Mouse (Mus musculus): ENCODE results near the gene Entpd2.

Entpd2 gene

DNA sequence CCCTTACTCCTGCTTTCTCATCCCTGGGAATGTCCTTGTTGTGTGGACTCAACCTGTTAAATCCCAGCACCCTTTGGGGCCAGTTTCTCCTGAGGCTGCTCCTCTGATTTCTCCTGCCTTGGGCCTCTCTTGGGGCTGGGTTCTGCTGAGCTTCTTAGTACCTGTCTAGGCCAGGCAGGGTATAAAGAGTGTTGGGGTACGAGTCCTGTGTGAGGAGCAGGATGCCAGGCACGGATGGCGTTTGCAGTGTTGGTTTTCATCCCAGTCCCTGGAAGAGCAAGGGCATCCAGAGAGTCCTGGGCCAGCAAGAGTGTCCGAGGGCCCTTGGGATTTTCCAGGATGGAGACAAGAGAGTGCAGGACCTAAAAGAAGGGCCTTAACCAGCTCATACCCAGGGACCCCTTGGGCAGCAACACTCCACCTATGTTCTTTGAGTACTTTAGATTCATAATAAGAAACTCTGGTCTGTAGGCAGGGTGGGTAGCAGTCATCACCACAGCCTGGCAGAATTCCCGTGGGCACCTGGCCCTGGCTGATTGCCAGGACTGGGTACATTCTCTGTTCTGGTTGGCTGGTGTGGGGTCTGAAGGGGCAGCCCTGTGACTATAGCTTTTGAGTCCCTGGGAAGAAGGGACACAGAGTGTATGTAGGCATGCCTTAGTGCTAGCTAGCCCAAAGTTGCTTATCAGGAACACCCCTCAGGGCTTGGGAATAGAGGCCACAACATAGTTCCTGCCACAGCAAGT lies 33.9 kb downstream of the Entpd2 start:
- no peak for DNase-seq (ENCODE audit: extremely low spot score, low spot score)

DNA sequence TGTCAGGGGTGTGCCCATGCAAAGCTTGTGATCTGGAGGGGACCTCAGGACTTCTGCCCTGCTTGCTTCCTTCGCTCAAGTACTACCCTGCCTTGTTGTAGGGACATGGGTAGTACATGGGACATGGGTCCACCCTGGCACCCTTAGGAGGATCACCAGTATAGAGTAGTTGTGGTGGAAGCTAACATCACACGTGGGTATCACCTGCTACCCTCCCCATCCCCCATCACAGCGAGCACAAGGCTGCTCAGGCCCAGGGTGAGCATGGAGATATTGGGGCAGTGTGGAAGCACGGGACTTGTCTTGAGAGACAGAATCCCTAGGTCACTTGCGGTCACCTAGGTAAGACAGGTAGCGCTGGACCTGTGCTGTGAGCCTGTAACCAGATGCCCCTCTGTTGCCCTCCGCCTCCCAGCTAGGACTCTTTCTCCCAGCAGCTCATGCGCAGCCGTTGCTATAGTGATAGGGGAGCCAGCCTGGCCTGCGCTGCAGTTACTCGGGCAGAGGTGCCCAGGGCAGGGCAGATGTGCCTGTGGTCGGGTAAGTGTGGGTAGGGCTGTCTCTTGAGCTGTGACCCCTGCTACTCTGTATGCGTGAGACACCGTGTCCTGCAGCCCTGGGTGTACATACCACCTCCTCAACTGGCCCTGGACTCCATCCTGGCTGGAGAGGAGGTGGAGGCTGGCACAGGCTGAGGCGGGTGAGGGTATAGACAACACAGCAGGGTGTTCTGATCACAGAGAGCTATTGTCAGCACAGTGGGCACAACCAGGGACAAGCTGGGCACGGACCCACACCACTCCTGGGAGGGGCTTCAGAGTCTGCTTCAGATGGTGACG lies 34.9 kb downstream of the Entpd2 start:
- no peak for DNase-seq (ENCODE audit: extremely low spot score, low spot score)

DNA sequence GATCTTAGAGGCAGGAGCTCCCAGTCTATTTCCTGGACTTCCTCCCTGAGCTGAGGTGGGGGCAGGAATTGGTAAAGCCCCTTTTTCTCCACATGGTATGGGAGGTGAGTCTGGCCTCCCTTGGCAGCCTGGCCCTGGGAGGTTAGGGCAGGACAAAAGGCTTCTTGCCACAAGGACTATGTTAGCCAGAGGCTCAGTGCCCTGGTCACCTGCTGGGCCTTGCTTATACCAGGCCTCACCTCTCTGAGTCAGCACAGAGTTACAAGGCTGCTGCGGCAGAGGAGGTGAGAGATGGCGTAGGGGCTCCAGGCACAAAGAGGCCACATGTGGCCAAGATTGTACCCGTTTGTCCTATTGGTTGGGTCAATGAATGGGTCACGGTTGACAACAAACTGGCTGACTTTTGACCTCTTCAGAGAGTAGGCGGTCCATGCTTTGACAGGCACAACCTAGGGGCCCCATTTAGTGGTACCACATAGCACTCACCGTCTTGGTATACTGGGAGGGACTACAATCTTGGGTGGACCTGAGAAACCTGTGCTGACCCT lies 35.7 kb downstream of the Entpd2 start:
- DNase-seq (ENCODE audit: extremely low spot score, low spot score) = no peak

DNA sequence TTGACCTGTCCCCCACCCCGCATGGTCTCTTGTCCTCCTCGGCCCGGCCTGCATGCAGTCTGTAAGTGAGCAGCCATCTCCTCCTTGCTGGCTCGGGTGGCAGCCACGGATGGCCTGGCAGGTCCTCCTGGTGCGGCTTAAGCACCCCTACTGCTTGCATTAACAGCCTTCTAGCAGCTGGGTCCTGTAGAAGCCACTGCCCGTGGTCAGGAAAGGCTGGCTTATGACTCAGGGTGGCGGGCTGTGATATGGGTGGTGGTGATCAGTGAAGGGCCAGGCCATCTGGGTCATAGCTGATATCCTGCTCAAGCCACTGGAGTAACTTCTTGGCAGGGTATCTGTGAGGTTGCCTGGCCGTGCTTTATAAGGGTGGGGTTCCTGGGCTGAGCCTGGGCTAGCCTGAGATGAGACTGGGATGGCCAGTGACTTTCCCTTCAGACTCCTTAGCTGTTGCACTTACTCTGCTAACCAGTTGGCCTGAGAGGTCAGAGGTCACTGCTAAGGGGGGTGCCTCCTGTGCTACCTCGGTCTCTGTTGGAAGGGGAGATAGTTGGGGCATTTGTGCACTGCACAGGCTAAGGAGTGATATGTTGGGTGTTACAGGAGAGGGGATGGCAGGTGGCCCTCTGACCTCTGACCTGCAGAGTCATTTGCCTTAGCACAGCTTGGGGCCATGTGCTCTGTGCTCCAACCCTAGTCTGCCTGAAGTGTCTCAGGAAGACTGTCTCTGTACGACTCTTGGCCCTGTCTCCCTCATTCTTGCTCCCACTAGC lies 36.8 kb downstream of the Entpd2 start:
- DNase-seq (ENCODE audit: extremely low spot score, low spot score) = no peak

DNA sequence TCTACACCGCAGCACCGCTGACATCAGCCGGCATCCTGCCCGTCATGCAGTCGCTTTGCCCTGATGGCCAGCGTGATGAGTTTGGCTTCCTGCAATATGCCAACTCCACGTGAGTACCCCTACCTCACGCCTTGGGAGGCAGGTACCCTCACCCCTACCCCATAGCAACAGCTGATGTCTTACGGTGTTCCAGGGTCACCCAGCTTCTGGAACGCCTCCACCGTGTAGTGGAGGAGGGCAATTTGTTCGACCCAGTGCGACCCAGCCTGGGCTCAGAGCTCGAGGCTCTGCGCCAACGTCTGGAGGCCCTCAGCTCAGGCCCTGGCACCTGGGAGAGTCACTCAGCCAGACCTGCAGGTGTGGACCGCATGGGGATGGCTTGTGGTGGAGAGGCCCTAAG lies 37.4 kb downstream of the Entpd2 start:
- DNase-seq (ENCODE audit: extremely low spot score, low spot score) = no peak

DNA sequence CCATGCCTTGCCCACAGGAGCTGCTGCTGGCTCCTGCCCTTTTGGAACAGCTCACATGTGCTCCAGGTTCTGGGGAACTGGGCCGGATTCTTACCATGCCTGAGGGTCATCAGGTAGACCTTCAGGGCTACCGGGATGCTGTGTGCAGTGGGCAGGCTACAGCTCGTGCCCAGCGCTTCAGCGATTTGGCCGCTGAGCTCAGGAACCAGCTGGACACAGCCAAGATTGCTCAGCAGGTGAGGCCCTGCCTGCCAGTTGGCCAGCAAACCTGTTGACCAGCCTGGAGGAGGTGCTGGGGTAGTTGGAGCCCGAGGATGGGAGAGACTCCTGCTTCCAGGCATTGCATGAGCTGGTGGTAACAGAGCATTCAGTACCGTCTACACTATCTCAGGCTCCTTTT lies 38.6 kb downstream of the Entpd2 start:
- DNase-seq (ENCODE audit: extremely low spot score, low spot score) = no peak

DNA sequence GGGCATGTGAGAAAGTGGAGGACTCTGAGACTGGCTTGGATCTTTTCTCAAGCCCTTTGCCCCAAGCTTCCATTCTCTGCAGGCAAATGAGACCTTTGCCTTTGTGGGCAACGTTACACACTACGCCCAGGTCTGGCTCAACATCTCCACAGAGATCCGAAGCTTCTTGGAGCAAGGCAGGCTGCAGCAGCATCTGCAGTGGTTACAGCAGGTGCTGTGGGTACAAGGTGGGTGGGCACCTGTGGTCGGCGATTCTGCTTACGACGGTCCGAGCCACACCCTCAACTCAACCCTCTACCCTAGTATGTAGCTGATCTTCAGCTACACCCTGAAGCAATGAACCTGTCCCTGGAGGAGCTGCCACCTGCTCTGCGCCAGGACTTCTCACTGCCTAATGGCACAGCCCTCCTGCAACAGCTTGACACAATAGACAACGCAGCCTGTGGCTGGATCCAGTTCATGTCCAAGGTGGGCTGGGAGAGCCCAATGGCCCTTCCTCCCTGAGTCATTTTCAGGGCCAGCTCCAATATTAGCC lies 40.7 kb downstream of the Entpd2 start:
- DNase-seq (ENCODE audit: extremely low spot score, low spot score) = no peak

DNA sequence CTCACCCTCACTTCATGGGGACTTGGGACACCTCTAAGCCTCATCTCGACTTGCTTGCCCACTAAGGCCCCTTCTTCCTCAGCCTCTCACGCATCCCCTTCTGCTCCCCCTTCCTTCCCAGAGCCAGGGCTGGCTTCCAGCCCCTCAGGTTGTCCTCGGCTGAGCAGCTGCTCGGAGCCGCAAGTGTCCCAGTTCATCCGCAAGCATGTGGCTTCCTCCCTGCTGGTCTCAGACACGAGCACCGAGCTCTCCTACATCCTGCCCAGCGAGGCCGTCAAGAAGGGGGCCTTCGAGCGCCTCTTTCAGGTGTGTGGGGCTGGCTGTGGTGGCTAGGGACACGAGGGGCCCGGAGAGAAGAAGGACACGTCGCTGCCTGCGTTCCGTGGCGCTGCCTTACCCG lies 45.4 kb downstream of the Entpd2 start:
- no peak for DNase-seq (ENCODE audit: extremely low spot score, low spot score)

DNA sequence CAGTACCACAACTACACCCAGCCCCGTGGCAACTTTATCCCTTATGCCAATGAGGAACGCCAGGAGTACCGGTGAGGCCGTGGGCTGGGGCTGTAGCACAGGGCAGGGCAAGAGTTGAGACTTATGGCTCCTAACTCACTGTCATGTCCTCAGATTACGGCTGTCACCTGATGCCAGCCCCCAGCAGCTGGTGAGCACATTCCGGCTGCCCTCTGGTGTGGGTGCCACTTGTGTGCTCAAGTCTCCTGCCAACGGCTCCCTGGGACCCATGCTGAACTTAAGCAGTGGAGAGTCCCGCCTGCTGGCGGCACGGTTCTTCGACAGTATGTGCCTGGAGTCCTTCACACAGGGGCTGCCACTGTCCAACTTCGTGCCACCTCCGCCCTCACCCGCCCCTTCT lies 47.0 kb downstream of the Entpd2 start:
- DNase-seq (ENCODE audit: extremely low spot score, low spot score) = no peak

Data from neural tube, embryonic 10.5 days (tissue).